Mouse (Mus musculus): ENCODE measurements around the gene Cln5.

DNA sequence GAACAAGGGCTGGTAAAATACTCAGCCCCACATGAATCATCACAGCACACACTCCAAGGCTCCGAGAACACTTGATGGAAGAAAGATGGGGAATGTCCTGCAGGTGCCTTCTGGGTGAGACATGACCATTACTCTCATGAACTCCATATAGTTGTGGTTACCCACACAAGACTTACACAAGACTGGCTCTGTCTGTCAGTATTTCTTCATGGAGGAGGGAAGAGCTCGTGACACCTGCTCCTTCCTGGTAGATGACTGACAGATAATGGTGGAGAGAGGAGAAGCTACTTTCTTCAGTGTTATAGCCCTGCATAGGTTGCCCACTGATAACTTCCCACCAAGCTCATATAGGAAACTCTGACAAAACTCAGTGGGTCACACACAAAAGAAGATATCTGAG lies 40.8 kb upstream of the Cln5 start:
- TF ChIP-seq POLR2A (IDR thresholded peaks at IDR 0.05; ENCODE audit: low read depth, low read length) (no peak), CTCF (IDR thresholded peaks at IDR 0.05; ENCODE audit: extremely low read depth, insufficient read length, insufficient replicate concordance, low read depth, low read length) (no peak)
